ENCODE assay signal across 16 mouse cellular contexts in the genomic region with DNA sequence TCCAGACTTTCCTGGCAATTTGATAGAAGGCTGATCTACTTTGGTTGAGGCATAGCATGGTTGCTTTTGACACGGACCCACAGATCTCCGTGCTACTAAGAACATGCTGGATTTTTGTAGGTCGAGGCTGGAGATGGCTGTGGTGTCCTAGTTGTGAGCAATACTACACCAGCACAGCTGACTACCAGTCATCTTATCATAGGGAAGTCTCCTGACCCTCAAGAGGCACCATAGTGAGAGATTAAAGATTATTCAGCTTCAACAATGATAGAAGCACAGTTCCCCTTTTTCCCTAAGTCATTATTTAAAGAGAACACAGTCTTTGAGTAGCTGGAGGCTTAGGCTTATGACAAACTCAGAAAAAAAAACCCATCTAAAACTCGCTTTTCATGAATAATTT.
"Had no signal": no experiment of that assay in that cellular context is flagged by ENCODE, and none has a peak within 500 bp of the region (broad histone marks: within the 10 kb centered on the region; RNA-seq: fewer than 3 reads in every experiment).

No protein-coding gene starts in this region.

- H3K4me1 ChIP-seq: heart, embryonic 10.5 days; heart, embryonic 12.5 days; hindbrain, embryonic 10.5 days; hindbrain, embryonic 12.5 days; intestine, embryonic 15.5 days; limb, embryonic 10.5 days; limb, embryonic 12.5 days; liver, embryonic 13.5 days had no signal

- DNase-seq: gastrocnemius, postnatal 25 days; liver; liver, embryonic 13.5 days had no signal

- H3K9me3 ChIP-seq: heart, embryonic 10.5 days; heart, embryonic 12.5 days; hindbrain, embryonic 10.5 days; hindbrain, embryonic 12.5 days; intestine, embryonic 15.5 days; limb, embryonic 10.5 days; limb, embryonic 12.5 days; liver, embryonic 13.5 days had no signal

- H3K27ac ChIP-seq: heart, embryonic 10.5 days; hindbrain, embryonic 10.5 days; hindbrain, embryonic 12.5 days; hindbrain, embryonic 14.5 days; intestine, embryonic 15.5 days; layer of hippocampus, adult 2 months; left cerebral cortex, adult 2 months; limb, embryonic 10.5 days; limb, embryonic 12.5 days; liver, embryonic 13.5 days had no signal

- H3K4me2 ChIP-seq: heart, embryonic 12.5 days; hindbrain, embryonic 12.5 days; hindbrain, embryonic 14.5 days; intestine, embryonic 15.5 days; limb, embryonic 12.5 days; liver, embryonic 11.5 days; liver, embryonic 13.5 days had no signal

- H3K9ac ChIP-seq: heart, embryonic 12.5 days; hindbrain, embryonic 12.5 days; hindbrain, embryonic 14.5 days; intestine, embryonic 15.5 days; limb, embryonic 12.5 days; liver, embryonic 13.5 days had no signal

- H3K27me3 ChIP-seq: heart, embryonic 12.5 days; hindbrain, embryonic 12.5 days; intestine, embryonic 15.5 days; limb, embryonic 12.5 days; liver, embryonic 13.5 days had no signal

- ATAC-seq: inflammation-experienced regulatory T-cells, adult 6 months; intestine, postnatal 0 days had no signal

- H3K4me3 ChIP-seq: heart, embryonic 10.5 days; heart, embryonic 12.5 days; hindbrain, embryonic 10.5 days; hindbrain, embryonic 12.5 days; intestine, embryonic 15.5 days; layer of hippocampus, adult 2 months; left cerebral cortex, adult 2 months; limb, embryonic 10.5 days; limb, embryonic 12.5 days; liver, embryonic 13.5 days had no signal

- H3K36me3 ChIP-seq: heart, embryonic 10.5 days; intestine, embryonic 15.5 days; liver, embryonic 13.5 days had no signal
